8 mouse cellular contexts compared by ENCODE assay signal in genomic region chr8:4324525-4324924, GRCm38 (mm10). TPM values are rescaled to one million over a fixed set of nuclear protein-coding genes. Genes with fewer than 3 reads are reported as not detected.
A peak's percentile ranks its signal among the peaks of the same experiment; 100 is the strongest.
DNase-seq lines count a peak whose midpoint lies in the region; ATAC-seq lines count a peak whose summit lies in the region.

No protein-coding gene starts in this region.

- H3K4me1 ChIP-seq in neural tube, embryonic 11.5 days (ENCODE audit: control insufficient read depth, insufficient read depth, low read length) = 0 out of 2 replicates have a peak, but pooled peaks cover 12% of the 10 kb centered on the region
- peaks cover 42% of the 10 kb centered on the region for H3K4me1 ChIP-seq in forebrain, embryonic 15.5 days
- H3K4me1 ChIP-seq in midbrain, embryonic 13.5 days (replicated peaks) = peaks cover 49% of the 10 kb centered on the region

- peak overlapping the region; percentile 84 for H3K4me3 ChIP-seq in neural tube, embryonic 11.5 days (ENCODE audit: low read depth, low read length)
- H3K4me3 ChIP-seq in forebrain, embryonic 15.5 days = peak overlapping the region; percentile 94
- peak overlapping the region; percentile 99 for H3K4me3 ChIP-seq in midbrain, embryonic 13.5 days (replicated peaks)

- DNase-seq in adrenal gland, postnatal 14 days = peak; percentile 67
- DNase-seq in adrenal gland, postnatal 10 days = no peak
- DNase-seq in neural tube, embryonic 11.5 days (ENCODE audit: low spot score) = no peak
- DNase-seq in neural tube, embryonic 10.5 days (ENCODE audit: extremely low spot score, low spot score) = no peak
- peak; percentile 40 for DNase-seq in left cerebral cortex, postnatal 4 days

- peak; percentile 66 for ATAC-seq in neural tube, embryonic 11.5 days (ENCODE audit: insufficient read depth, low FRiP score, low TSS enrichment)
- ATAC-seq in forebrain, embryonic 15.5 days (replicated peaks) = peak; percentile 79
- peak; percentile 81 for ATAC-seq in midbrain, embryonic 13.5 days
- no peak for ATAC-seq in monocyte, adult 5-6 weeks (replicated peaks; ENCODE audit: insufficient number of reproducible peaks, low FRiP score, low TSS enrichment, poor library complexity, severe bottlenecking)

- under 1% methylated on average over 42 of the region's 42 CpGs for WGBS in neural tube, embryonic 11.5 days
- WGBS in forebrain, embryonic 15.5 days = under 1% methylated on average over 42 of the region's 42 CpGs
- WGBS in midbrain, embryonic 13.5 days = under 1% methylated on average over 42 of the region's 42 CpGs

- peak overlapping the region; percentile 72 for H3K4me2 ChIP-seq in neural tube, embryonic 11.5 days (ENCODE audit: low read depth)
- peak overlapping the region; percentile 90 for H3K4me2 ChIP-seq in forebrain, embryonic 15.5 days (replicated peaks)
- peak overlapping the region; percentile 97 for H3K4me2 ChIP-seq in midbrain, embryonic 13.5 days (replicated peaks)

- H3K36me3 ChIP-seq in neural tube, embryonic 11.5 days (ENCODE audit: control insufficient read depth, insufficient read depth, low read length) = peaks cover 10% of the 10 kb centered on the region
- peaks cover 40% of the 10 kb centered on the region for H3K36me3 ChIP-seq in forebrain, embryonic 15.5 days
- peaks cover 41% of the 10 kb centered on the region for H3K36me3 ChIP-seq in midbrain, embryonic 13.5 days

- H3K9ac ChIP-seq in neural tube, embryonic 11.5 days (ENCODE audit: low read length) = peak overlapping the region; percentile 94
- H3K9ac ChIP-seq in forebrain, embryonic 15.5 days (replicated peaks) = peak overlapping the region; percentile 97
- peak overlapping the region; percentile 99 for H3K9ac ChIP-seq in midbrain, embryonic 13.5 days (replicated peaks)

- no peaks in the 10 kb centered on the region for H3K27me3 ChIP-seq in neural tube, embryonic 11.5 days (ENCODE audit: control insufficient read depth, insufficient read depth, low read length)
- no peaks in the 10 kb centered on the region for H3K27me3 ChIP-seq in forebrain, embryonic 15.5 days
- H3K27me3 ChIP-seq in midbrain, embryonic 13.5 days = no peaks in the 10 kb centered on the region

- intact Hi-C loops in left cerebral cortex, postnatal 4 days (cut with DNase I) = no loop called here

- no peaks in the 10 kb centered on the region for H3K9me3 ChIP-seq in neural tube, embryonic 11.5 days (ENCODE audit: control insufficient read depth, low read length)
- no peaks in the 10 kb centered on the region for H3K9me3 ChIP-seq in forebrain, embryonic 15.5 days
- no peaks in the 10 kb centered on the region for H3K9me3 ChIP-seq in midbrain, embryonic 13.5 days

- peak overlapping the region; percentile 65 for H3K27ac ChIP-seq in neural tube, embryonic 11.5 days (ENCODE audit: low read depth, low read length)
- peak overlapping the region; percentile 86 for H3K27ac ChIP-seq in forebrain, embryonic 15.5 days (replicated peaks)
- peak overlapping the region; percentile 88 for H3K27ac ChIP-seq in midbrain, embryonic 13.5 days

RNA-seq across cellular contexts. Expression of gene Ccl25, which starts 0.5 kb away (rescaled TPM):
- total RNA-seq in adrenal gland, postnatal 14 days (2021) = 16.1 and 18.2 TPM in 2 replicates
- 10 to 100 TPM; 10.5 to 19.3 TPM for total RNA-seq in adrenal gland, postnatal 10 days (2021)
- polyA plus RNA-seq in neural tube, embryonic 11.5 days (2014; fragmentation: Nextera tagmentation; extraction: Ambion mirVana) = 15.8 and 17.9 TPM in 2 replicates
- polyA plus RNA-seq in forebrain, embryonic 15.5 days (2015; fragmentation: Nextera tagmentation; extraction: Ambion mirVana) = 21.7 and 22.6 TPM in 2 replicates
- 10 to 100 TPM; 22.2 to 27.5 TPM for total RNA-seq in left cerebral cortex, postnatal 4 days (2021)
- 20.0 and 23.2 TPM in 2 replicates for polyA plus RNA-seq in midbrain, embryonic 13.5 days (2015; fragmentation: Nextera tagmentation; extraction: Ambion mirVana)
- 9.8 to 27.9 TPM (median 17.7 TPM) in 3 replicates for total RNA-seq in monocyte, adult 5-6 weeks (2017)

RNA-seq across cellular contexts. Expression of gene Elavl1, which starts 0.7 kb away (rescaled TPM):
- total RNA-seq in adrenal gland, postnatal 14 days (2021) = 93.4 and 102 TPM in 2 replicates
- total RNA-seq in adrenal gland, postnatal 10 days (2021) = 10 to 100 TPM; 77.7 to 83.9 TPM
- polyA plus RNA-seq in neural tube, embryonic 11.5 days (2014; fragmentation: Nextera tagmentation; extraction: Ambion mirVana) = 310 and 311 TPM in 2 replicates
- 149 and 159 TPM in 2 replicates for polyA plus RNA-seq in forebrain, embryonic 15.5 days (2015; fragmentation: Nextera tagmentation; extraction: Ambion mirVana)
- 100 to 1,000 TPM in 1 of 2 experiments, 10 to 100 TPM in 1; 87.8 to 103 TPM for total RNA-seq in left cerebral cortex, postnatal 4 days (2021)
- 152 and 163 TPM in 2 replicates for polyA plus RNA-seq in midbrain, embryonic 13.5 days (2015; fragmentation: Nextera tagmentation; extraction: Ambion mirVana)
- total RNA-seq in monocyte, adult 5-6 weeks (2017) = 44.2 to 65.5 TPM (median 46.9 TPM) in 3 replicates

RNA-seq across cellular contexts. Expression of gene Timm44, which starts 48.8 kb away (rescaled TPM):
- 142 and 154 TPM in 2 replicates for total RNA-seq in adrenal gland, postnatal 14 days (2021)
- 100 to 1,000 TPM; 150 to 180 TPM for total RNA-seq in adrenal gland, postnatal 10 days (2021)
- 63.2 and 75.2 TPM in 2 replicates for polyA plus RNA-seq in neural tube, embryonic 11.5 days (2014; fragmentation: Nextera tagmentation; extraction: Ambion mirVana)
- 42.6 and 43.3 TPM in 2 replicates for polyA plus RNA-seq in forebrain, embryonic 15.5 days (2015; fragmentation: Nextera tagmentation; extraction: Ambion mirVana)
- total RNA-seq in left cerebral cortex, postnatal 4 days (2021) = 10 to 100 TPM; 60.4 to 67.1 TPM
- 44.5 and 45.1 TPM in 2 replicates for polyA plus RNA-seq in midbrain, embryonic 13.5 days (2015; fragmentation: Nextera tagmentation; extraction: Ambion mirVana)
- 55.0 to 89.8 TPM (median 63.5 TPM) in 3 replicates for total RNA-seq in monocyte, adult 5-6 weeks (2017)

Comparison
In these comparisons a context has a peak if more than half of its experiments do, and no peak if none do; other contexts are left out.
1. DNase-seq: peak in adrenal gland, postnatal 14 days (single experiment) and left cerebral cortex, postnatal 4 days (single experiment); none in adrenal gland, postnatal 10 days (single experiment), neural tube, embryonic 11.5 days (single experiment) and neural tube, embryonic 10.5 days (single experiment).
2. Peak in every context shown above with its lines, with median percentiles within 50 percentile points of each other: H3K27ac ChIP-seq, H3K4me2 ChIP-seq, H3K4me3 ChIP-seq and H3K9ac ChIP-seq.